Mouse (Mus musculus) olfactory bulb, adult 2 months (tissue): ENCODE data around the gene St8sia2.

Experiments used
- CTCF ChIP-seq: fragments of 200-500 bp; IDR thresholded peaks from 2 replicates; pipeline ENCODE4 v1.5.1; 2012; ENCODE audit warnings: low read depth, mild to moderate bottlenecking, low read length, moderate library complexity; ENCODE audit not compliant: insufficient read depth
- POLR2A ChIP-seq: fragments of 200-500 bp; IDR thresholded peaks from 2 replicates; pipeline ENCODE4 v1.6.1; 2012; ENCODE audit warnings: mild to moderate bottlenecking, low read depth, low read length, moderate library complexity; ENCODE audit not compliant: insufficient read depth

GRCm38 (mm10) chr7:74060306-74060946, 46.9 kb upstream of the St8sia2 start:
- TF ChIP-seq CTCF = no peak
- TF ChIP-seq POLR2A = no peak
